ENCODE assay signal across 11 mouse cellular contexts in the genomic region with DNA sequence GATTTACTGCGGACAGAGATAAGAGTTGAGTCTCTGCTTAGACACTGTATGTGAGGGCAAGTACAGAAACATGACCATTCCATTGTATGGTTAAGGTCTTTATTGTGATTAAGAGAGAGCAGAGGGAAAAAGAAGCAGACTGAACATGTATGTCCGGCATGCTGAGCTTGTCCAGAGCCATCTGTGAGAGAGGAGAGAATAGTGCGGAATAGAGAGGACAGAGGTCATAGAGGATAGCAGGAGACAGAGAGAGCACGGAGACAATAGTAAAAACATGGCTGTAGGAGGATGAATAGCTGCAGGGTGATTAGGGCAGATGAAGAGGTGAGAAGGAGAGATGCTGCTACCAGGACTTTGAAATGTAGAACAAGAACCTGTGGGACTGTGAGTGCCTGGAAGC.
DNase-seq lines count a peak whose midpoint lies in the region; ATAC-seq lines count a peak whose summit lies in the region.
"Had no signal": no experiment of that assay in that cellular context is flagged by ENCODE, and none has a peak within 500 bp of the region (broad histone marks: within the 10 kb centered on the region; RNA-seq: fewer than 3 reads in every experiment).

No protein-coding gene starts in this region.

- peak; percentile 8; the same call in 1 of the 2 replicates for ATAC-seq in cerebellum, adult (ENCODE audit: insufficient number of reproducible peaks, low FRiP score, low TSS enrichment)
- ATAC-seq in kidney, embryonic 16.5 days (ENCODE audit: low FRiP score, low TSS enrichment) = peak; percentile 50; the same call in 1 of the 2 replicates
- ATAC-seq in hindbrain, embryonic 14.5 days (ENCODE audit: low FRiP score) = peak; percentile 39; the same call in 1 of the 2 replicates
- ATAC-seq in midbrain, embryonic 16.5 days = peak; percentile 16; the same call in 1 of the 2 replicates

- no peaks in the 10 kb centered on the region for H3K27me3 ChIP-seq in kidney, embryonic 16.5 days (ENCODE audit: insufficient read depth, low read length)
- H3K27me3 ChIP-seq in hindbrain, embryonic 14.5 days (ENCODE audit: control insufficient read depth, insufficient read depth, low read length) = no peaks in the 10 kb centered on the region
- no peaks in the 10 kb centered on the region for H3K27me3 ChIP-seq in midbrain, embryonic 16.5 days (ENCODE audit: control insufficient read depth, insufficient read depth, low read depth, low read length)

- 0 out of 2 replicates have a peak overlapping the region, but pooled peaks have one; percentile 11 for H3K4me2 ChIP-seq in kidney, embryonic 16.5 days (replicated peaks; ENCODE audit: low read depth, low read length)
- H3K4me2 ChIP-seq in hindbrain, embryonic 14.5 days (replicated peaks) = 0 out of 2 replicates have a peak overlapping the region, but pooled peaks have one; percentile 6
- 0 out of 2 replicates have a peak overlapping the region, but pooled peaks have one; percentile 5 for H3K4me2 ChIP-seq in midbrain, embryonic 16.5 days (ENCODE audit: low read length)

- peaks cover 31% of the 10 kb centered on the region for H3K4me1 ChIP-seq in kidney, embryonic 16.5 days (ENCODE audit: insufficient read depth, low read length)
- peaks cover 15% of the 10 kb centered on the region; the same call in 1 of the 2 replicates for H3K4me1 ChIP-seq in hindbrain, embryonic 14.5 days (replicated peaks; ENCODE audit: control insufficient read depth, insufficient read depth, low read length)
- H3K4me1 ChIP-seq in midbrain, embryonic 16.5 days (ENCODE audit: control insufficient read depth, insufficient read depth, low read length) = peaks cover 14% of the 10 kb centered on the region

- no peaks in the 10 kb centered on the region for H3K9me3 ChIP-seq in kidney, embryonic 16.5 days (ENCODE audit: low read length)
- no peaks in the 10 kb centered on the region for H3K9me3 ChIP-seq in hindbrain, embryonic 14.5 days (ENCODE audit: control insufficient read depth, low read length)
- H3K9me3 ChIP-seq in midbrain, embryonic 16.5 days (replicated peaks; ENCODE audit: control insufficient read depth, low read length, poor library complexity, severe bottlenecking) = no peaks in the 10 kb centered on the region

- H3K9ac ChIP-seq in kidney, embryonic 16.5 days (replicated peaks; ENCODE audit: low read length) = 0 out of 2 replicates have a peak overlapping the region, but pooled peaks have one; percentile 1
- H3K9ac ChIP-seq in hindbrain, embryonic 14.5 days = no peak overlapping the region
- H3K9ac ChIP-seq in midbrain, embryonic 16.5 days (ENCODE audit: low read depth, low read length) = no peak overlapping the region

- no peaks in the 10 kb centered on the region for H3K36me3 ChIP-seq in kidney, embryonic 16.5 days (ENCODE audit: insufficient read depth, low read length)
- H3K36me3 ChIP-seq in hindbrain, embryonic 14.5 days (replicated peaks; ENCODE audit: control insufficient read depth, insufficient read depth) = no peaks in the 10 kb centered on the region
- H3K36me3 ChIP-seq in midbrain, embryonic 16.5 days (ENCODE audit: control insufficient read depth, insufficient read depth, low read length) = no peaks in the 10 kb centered on the region

- peak overlapping the region; percentile 52 for H3K27ac ChIP-seq in kidney, embryonic 16.5 days (ENCODE audit: low read length)
- H3K27ac ChIP-seq in hindbrain, embryonic 14.5 days = peak overlapping the region; percentile 58
- peak overlapping the region; percentile 72 for H3K27ac ChIP-seq in midbrain, embryonic 16.5 days (ENCODE audit: low read length)

- DNase-seq in cerebellum, adult 11-12 months = no peak
- no peak for DNase-seq in kidney, postnatal 14 days
- DNase-seq in hindbrain, embryonic 14.5 days (ENCODE audit: low spot score) = no peak
- no peak for DNase-seq in ovary, postnatal 10 days (ENCODE audit: low spot score)
- no peak for DNase-seq in right cerebral cortex, postnatal 10 days (ENCODE audit: low spot score in 2 of 2)
- DNase-seq: gastrocnemius, postnatal 36 days; lung, postnatal 36 days; thymus, postnatal 25 days had no signal

- no peak overlapping the region for H3K4me3 ChIP-seq in kidney, embryonic 16.5 days (ENCODE audit: low read length)
- H3K4me3 ChIP-seq in hindbrain, embryonic 14.5 days (replicated peaks; ENCODE audit: low read length) = no peak overlapping the region
- H3K4me3 ChIP-seq in midbrain, embryonic 16.5 days (ENCODE audit: low read depth, low read length) = no peak overlapping the region

- 15% methylated on average over 4 of the region's 4 CpGs for WGBS in kidney, embryonic 16.5 days
- WGBS in hindbrain, embryonic 14.5 days = 40% methylated on average over 4 of the region's 4 CpGs
- WGBS in midbrain, embryonic 16.5 days = 59% methylated on average over 4 of the region's 4 CpGs
